Mouse (Mus musculus) ES-Bruce4 (cell line): ENCODE results near the gene Tmem127. TPM values are rescaled to one million over a fixed set of nuclear protein-coding genes. Genes with fewer than 3 reads are reported as not detected.

Experiments
- H3K27ac ChIP-seq: 2 replicates; pipeline ENCODE4 v1.5.1; 2012; ENCODE audit warnings: low read length, inconsistent platforms; ENCODE audit not compliant: insufficient read depth
- H3K27me3 ChIP-seq: 2 replicates; pipeline ENCODE4 v1.6.1; 2012; ENCODE audit warnings: mild to moderate bottlenecking, low read length, inconsistent platforms; ENCODE audit not compliant: control insufficient read depth, poor library complexity, insufficient read depth, severe bottlenecking
- H3K36me3 ChIP-seq: 2 replicates; pipeline ENCODE4 v1.6.1; 2012; ENCODE audit warnings: inconsistent platforms, mild to moderate bottlenecking, low read length, moderate library complexity; ENCODE audit not compliant: control insufficient read depth, poor library complexity, insufficient read depth, severe bottlenecking
- H3K4me1 ChIP-seq: one replicate; pipeline ENCODE4 v1.8.1; 2011; ENCODE audit warnings: low read length; ENCODE audit not compliant: control insufficient read depth, insufficient read depth
- H3K4me3 ChIP-seq: 2 replicates; pipeline ENCODE4 v1.5.1; 2011; ENCODE audit warnings: low read depth, mild to moderate bottlenecking, low read length
- H3K9ac ChIP-seq: 2 replicates; pipeline ENCODE4 v1.6.1; 2012; ENCODE audit warnings: low read depth, mild to moderate bottlenecking, inconsistent platforms; ENCODE audit not compliant: poor library complexity, severe bottlenecking
- H3K9me3 ChIP-seq: replicated peaks from 2 replicates; pipeline ENCODE4 v1.6.1; 2012; ENCODE audit warnings: mild to moderate bottlenecking, low read length, inconsistent platforms; ENCODE audit not compliant: control insufficient read depth, poor library complexity, insufficient read depth, severe bottlenecking
- CTCF ChIP-seq: IDR thresholded peaks from one replicate; pipeline ENCODE4 v1.8.1; 2011; ENCODE audit warnings: low read depth, low read length
- EP300 ChIP-seq: IDR thresholded peaks from 2 replicates; pipeline ENCODE4 v1.6.1; 2011; ENCODE audit warnings: low read depth, low read length; ENCODE audit not compliant: insufficient read depth
- POLR2A ChIP-seq: IDR thresholded peaks from one replicate; pipeline ENCODE4 v1.8.1; 2011; ENCODE audit warnings: low read length; ENCODE audit not compliant: insufficient read depth
- polyA plus RNA-seq: library from polyadenylated mRNA; stranded (reverse); fragments of >200 nt; gene quantifications from 2 replicates; pipeline ENCODE4 v1.2.4, GENCODE M21; 2011; ENCODE audit warnings: low read depth; ENCODE audit not compliant: missing spikeins, insufficient read depth, insufficient read length

Gene Tmem127
- polyA plus RNA-seq, 1 experiment, result 21.7 TPM

GRCm38 (mm10) chr2:127272806-127273205 is 25.1 kb downstream of the Tmem127 start:
- H3K4me1 ChIP-seq, result no peaks in the 10 kb centered on the region

GRCm38 (mm10) chr2:127274590-127274989 is 26.9 kb downstream of the Tmem127 start:
- no peaks in the 10 kb centered on the region for H3K4me1 ChIP-seq
- no peaks in the 10 kb centered on the region for H3K9me3 ChIP-seq
- H3K9ac ChIP-seq, result no peak overlapping the region
- no peaks in the 10 kb centered on the region for H3K27me3 ChIP-seq
- TF ChIP-seq CTCF, result no peak
- H3K36me3 ChIP-seq, result no peaks in the 10 kb centered on the region
- no peak overlapping the region for H3K4me3 ChIP-seq
- no peak overlapping the region for H3K27ac ChIP-seq

More at GRCm38 (mm10) chr2:127272806-127273205, 25.1 kb downstream of the Tmem127 start:
- Histone ChIP-seq H3K4me3 (no peak overlapping the region), H3K27ac (no peak overlapping the region), H3K9ac (no peak overlapping the region), H3K27me3 (no peaks in the 10 kb centered on the region), H3K36me3 (no peaks in the 10 kb centered on the region), H3K9me3 (no peaks in the 10 kb centered on the region)
- no peak for TF ChIP-seq EP300

- H3K27ac ChIP-seq, result no peak overlapping the region
- TF ChIP-seq CTCF, result no peak
- TF ChIP-seq EP300, result no peak
- TF ChIP-seq POLR2A, result no peak
- no peaks in the 10 kb centered on the region for H3K9me3 ChIP-seq
- H3K4me3 ChIP-seq, result no peak overlapping the region
- H3K9ac ChIP-seq, result no peak overlapping the region
- no peaks in the 10 kb centered on the region for H3K4me1 ChIP-seq
- no peaks in the 10 kb centered on the region for H3K27me3 ChIP-seq
- H3K36me3 ChIP-seq, result no peaks in the 10 kb centered on the region
These were observed 28.0 kb downstream of the Tmem127 start for GRCm38 (mm10) chr2:127275551-127276320.

GRCm38 (mm10) chr2:127278162-127278561 is 30.5 kb downstream of the Tmem127 start:
- Histone ChIP-seq H3K36me3 (no peaks in the 10 kb centered on the region), H3K27ac (no peak overlapping the region), H3K9me3 (no peaks in the 10 kb centered on the region), H3K4me1 (no peaks in the 10 kb centered on the region), H3K27me3 (no peaks in the 10 kb centered on the region), H3K4me3 (no peak overlapping the region), H3K9ac (no peak overlapping the region)
- no peak for TF ChIP-seq CTCF
- no peak for TF ChIP-seq EP300
- TF ChIP-seq POLR2A, result no peak

GRCm38 (mm10) chr2:127292250-127292649 is 44.5 kb downstream of the Tmem127 start:
- TF ChIP-seq EP300 (no peak), POLR2A (no peak), CTCF (no peak)
- Histone ChIP-seq H3K4me1 (no peaks in the 10 kb centered on the region), H3K4me3 (no peak overlapping the region), H3K27me3 (no peaks in the 10 kb centered on the region), H3K27ac (no peak overlapping the region), H3K36me3 (peaks cover 18% of the 10 kb centered on the region), H3K9ac (no peak overlapping the region), H3K9me3 (no peaks in the 10 kb centered on the region)

- Histone ChIP-seq H3K27ac (no peak overlapping the region), H3K4me3 (no peak overlapping the region), H3K4me1 (no peaks in the 10 kb centered on the region), H3K9me3 (no peaks in the 10 kb centered on the region; the same call in 1 of the 2 replicates), H3K36me3 (peaks cover 23% of the 10 kb centered on the region), H3K27me3 (no peaks in the 10 kb centered on the region), H3K9ac (no peak overlapping the region)
- TF ChIP-seq CTCF (no peak), EP300 (no peak), POLR2A (no peak)
These were observed 49.5 kb downstream of the Tmem127 start for GRCm38 (mm10) chr2:127297001-127297805.
